Mouse (Mus musculus): Measurements from ENCODE around the gene Mat2a. TPM values are rescaled to one million over a fixed set of nuclear protein-coding genes. Genes with fewer than 3 reads are reported as not detected.

Mat2a gene
- polyA plus RNA-seq, 1 experiment from 2014 or later: 435 TPM

- no peak overlapping the region for H3K9ac ChIP-seq
- H3K4me3 ChIP-seq: no peak overlapping the region
- WGBS: 95% methylated on average over 4 of the region's 4 CpGs
- no peak for ATAC-seq (ENCODE audit: low FRiP score, low read depth)
- H3K36me3 ChIP-seq: peaks cover 31% of the 10 kb centered on the region
- no peak overlapping the region for H3K4me2 ChIP-seq (replicated peaks)
- H3K4me1 ChIP-seq: peaks cover 25% of the 10 kb centered on the region
- H3K9me3 ChIP-seq: no peaks in the 10 kb centered on the region
- peaks cover 1% of the 10 kb centered on the region; the same call in 1 of the 2 replicates for H3K27me3 ChIP-seq
- no peak overlapping the region for H3K27ac ChIP-seq
Measured at GRCm38 (mm10) chr6:72385258-72385657, 54.1 kb downstream of the Mat2a start.

DNA sequence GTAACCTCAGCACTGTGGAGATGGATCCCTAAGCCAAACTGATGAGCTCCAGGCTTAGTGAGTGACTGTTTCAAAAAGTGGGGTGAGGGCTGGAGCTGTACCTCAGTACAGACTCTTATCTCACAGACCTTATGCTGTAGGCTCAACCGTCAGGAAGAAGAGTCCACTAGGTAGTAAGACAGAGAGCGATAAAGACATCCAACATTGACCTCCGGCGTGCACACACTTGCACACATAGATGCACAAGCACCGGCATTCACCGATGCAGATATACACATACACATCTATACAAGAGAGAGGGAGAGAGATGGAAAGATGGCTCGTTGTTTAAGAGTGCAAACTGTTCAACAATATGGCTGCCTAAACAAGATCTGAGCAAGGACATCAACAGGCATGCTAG, 55.4 kb downstream of the Mat2a start:
- H3K9ac ChIP-seq: no peak overlapping the region
- H3K4me1 ChIP-seq: peaks cover 25% of the 10 kb centered on the region
- no peak overlapping the region for H3K4me3 ChIP-seq
- H3K9me3 ChIP-seq: no peaks in the 10 kb centered on the region
- peaks cover 31% of the 10 kb centered on the region for H3K36me3 ChIP-seq
- no peak overlapping the region for H3K4me2 ChIP-seq (replicated peaks)
- peaks cover 11% of the 10 kb centered on the region; the same call in 1 of the 2 replicates for H3K27me3 ChIP-seq
- 95% methylated on average over 7 of the region's 7 CpGs for WGBS
- no peak overlapping the region for H3K27ac ChIP-seq
- no peak for ATAC-seq (ENCODE audit: low FRiP score, low read depth)

- Histone ChIP-seq H3K4me1 (peaks cover 18% of the 10 kb centered on the region), H3K9me3 (no peaks in the 10 kb centered on the region), H3K27ac (no peak overlapping the region), H3K36me3 (peaks cover 31% of the 10 kb centered on the region), H3K9ac (no peak overlapping the region), H3K4me2 (replicated peaks) (no peak overlapping the region), H3K27me3 (peaks cover 11% of the 10 kb centered on the region; the same call in 1 of the 2 replicates), H3K4me3 (no peak overlapping the region)
- WGBS: 83% methylated on average over 6 of the region's 6 CpGs
- ATAC-seq (ENCODE audit: low FRiP score, low read depth): no peak
Measured at GRCm38 (mm10) chr6:72383142-72383820, 56.1 kb downstream of the Mat2a start.

Other genes starting within 250 kb of the Mat2a start
- gene Atoh8, start 204.0 kb downstream of the Mat2a start, polyA plus RNA-seq (2015; fragmentation: Nextera tagmentation; extraction: Ambion mirVana): 31.5 and 32.3 TPM in 2 replicates
- gene Sftpb, start 134.9 kb downstream of the Mat2a start, polyA plus RNA-seq (2015; fragmentation: Nextera tagmentation; extraction: Ambion mirVana): not detected in 2 replicates
- 51.5 and 51.7 TPM in 2 replicates for gene Usp39, start 94.4 kb downstream of the Mat2a start, polyA plus RNA-seq (2015; fragmentation: Nextera tagmentation; extraction: Ambion mirVana)
- 28.6 and 30.2 TPM in 2 replicates for gene 0610030E20Rik, start 92.2 kb downstream of the Mat2a start, polyA plus RNA-seq (2015; fragmentation: Nextera tagmentation; extraction: Ambion mirVana)
- gene Tmem150a, start 84.1 kb downstream of the Mat2a start, polyA plus RNA-seq (2015; fragmentation: Nextera tagmentation; extraction: Ambion mirVana): 12.1 and 14.6 TPM in 2 replicates
- gene Rnf181, start 72.6 kb downstream of the Mat2a start, polyA plus RNA-seq (2015; fragmentation: Nextera tagmentation; extraction: Ambion mirVana): 90.9 and 94.0 TPM in 2 replicates
- gene Vamp5, start 59.1 kb downstream of the Mat2a start, polyA plus RNA-seq (2015; fragmentation: Nextera tagmentation; extraction: Ambion mirVana): 21.1 and 22.6 TPM in 2 replicates
- gene Vamp8, start 48.9 kb downstream of the Mat2a start, polyA plus RNA-seq (2015; fragmentation: Nextera tagmentation; extraction: Ambion mirVana): 143 and 146 TPM in 2 replicates
- 43.5 and 47.8 TPM in 2 replicates for gene Ggcx, start 25.2 kb downstream of the Mat2a start, polyA plus RNA-seq (2015; fragmentation: Nextera tagmentation; extraction: Ambion mirVana)
- 0.15 and 0.28 TPM in 2 replicates for gene Sh2d6, start 82.1 kb upstream of the Mat2a start, polyA plus RNA-seq (2015; fragmentation: Nextera tagmentation; extraction: Ambion mirVana)
- gene Capg, start 104.8 kb upstream of the Mat2a start, polyA plus RNA-seq (2015; fragmentation: Nextera tagmentation; extraction: Ambion mirVana): 35.8 and 41.3 TPM in 2 replicates
- gene Elmod3, start 158.9 kb upstream of the Mat2a start, polyA plus RNA-seq (2015; fragmentation: Nextera tagmentation; extraction: Ambion mirVana): 15.3 and 16.7 TPM in 2 replicates
- gene Retsat, start 158.9 kb upstream of the Mat2a start, polyA plus RNA-seq (2015; fragmentation: Nextera tagmentation; extraction: Ambion mirVana): 15.1 and 17.9 TPM in 2 replicates
- gene Tgoln1, start 177.4 kb upstream of the Mat2a start, polyA plus RNA-seq (2015; fragmentation: Nextera tagmentation; extraction: Ambion mirVana): 22.0 and 23.0 TPM in 2 replicates

Data from limb, embryonic 13.5 days (tissue).